Mouse (Mus musculus) lung, embryonic 15.5 days (tissue): ENCODE measurements at regions not wholly inside any gene's neighbourhood (a gene's known extent, or its start where the extent isn't known, plus 50 kb on each side); places are given as distances from the start of the nearest gene placed in this dataset.

Experiments used
- ATAC-seq: fragments of 200-750 bp; cut with Nextera tagmentation; 2 replicates; pipeline ENCODE4 v1.8.0; 2017; ENCODE audit warnings: moderate number of reproducible peaks, borderline replicate concordance; ENCODE audit not compliant: low FRiP score, low TSS enrichment; ENCODE audit errors: extremely low read depth
- H3K27ac ChIP-seq: fragments of 300-500 bp; sonication (generic); 2 replicates; pipeline ENCODE4 v1.5.1; 2015; ENCODE audit warnings: moderate library complexity, mild to moderate bottlenecking, inconsistent platforms
- H3K27me3 ChIP-seq: fragments of 300-500 bp; sonication (generic); 2 replicates; pipeline ENCODE4 v1.6.1; 2015; ENCODE audit warnings: inconsistent platforms
- H3K36me3 ChIP-seq: fragments of 300-500 bp; sonication (generic); 2 replicates; pipeline ENCODE4 v1.6.1; 2015; ENCODE audit warnings: inconsistent platforms
- H3K4me1 ChIP-seq: fragments of 300-500 bp; sonication (generic); 2 replicates; pipeline ENCODE4 v1.6.1; 2015; ENCODE audit warnings: inconsistent platforms
- H3K4me2 ChIP-seq: fragments of 300-500 bp; sonication (generic); 2 replicates; pipeline ENCODE4 v1.6.1; 2015; ENCODE audit warnings: inconsistent platforms, mild to moderate bottlenecking, moderate library complexity
- H3K4me3 ChIP-seq: fragments of 300-500 bp; sonication (generic); 2 replicates; pipeline ENCODE4 v1.5.1; 2015; ENCODE audit warnings: mild to moderate bottlenecking, inconsistent platforms
- H3K9ac ChIP-seq: fragments of 300-500 bp; sonication (generic); 2 replicates; pipeline ENCODE4 v1.6.1; 2015; ENCODE audit warnings: inconsistent platforms
- H3K9me3 ChIP-seq: fragments of 300-500 bp; sonication (generic); 2 replicates; pipeline ENCODE4 v1.6.1; 2016; ENCODE audit warnings: inconsistent platforms
- WGBS: fragments of 180-500 bp; shearing (Covaris S2); methylation state at CpG from one replicate; pipeline ENCODE4 v1.1.7; 2015; 5-methylcytosine and 5-hydroxymethylcytosine counted together

DNA sequence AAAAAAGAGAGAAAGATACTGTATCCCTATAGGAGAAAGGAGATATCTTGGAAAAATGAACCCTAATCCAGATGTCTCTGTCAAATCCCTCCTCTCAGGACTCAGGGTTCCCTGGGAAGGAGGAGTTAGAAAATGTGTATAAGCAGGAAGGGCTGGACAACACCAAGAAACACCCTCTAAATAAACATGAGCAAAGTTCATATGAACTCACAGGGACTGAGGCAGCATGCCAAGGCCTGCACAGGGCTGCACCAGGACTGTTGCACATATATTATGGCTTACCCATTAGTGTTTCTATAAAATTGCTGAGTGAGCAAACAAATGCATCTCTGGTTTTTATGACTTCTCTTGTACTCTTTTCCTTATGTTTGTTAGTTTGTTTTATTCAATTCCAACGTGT, 508.5 kb upstream of the Fam174a start:
- Histone ChIP-seq H3K4me1 (no peaks in the 10 kb centered on the region), H3K4me2 (no peak overlapping the region), H3K4me3 (no peak overlapping the region), H3K36me3 (no peaks in the 10 kb centered on the region), H3K27ac (no peak overlapping the region), H3K27me3 (no peaks in the 10 kb centered on the region), H3K9me3 (no peaks in the 10 kb centered on the region), H3K9ac (no peak overlapping the region)
- 16% methylated on average over 1 of the region's 1 CpGs for WGBS
- ATAC-seq = peak; percentile 83; the same call in 1 of the 2 replicates

DNA sequence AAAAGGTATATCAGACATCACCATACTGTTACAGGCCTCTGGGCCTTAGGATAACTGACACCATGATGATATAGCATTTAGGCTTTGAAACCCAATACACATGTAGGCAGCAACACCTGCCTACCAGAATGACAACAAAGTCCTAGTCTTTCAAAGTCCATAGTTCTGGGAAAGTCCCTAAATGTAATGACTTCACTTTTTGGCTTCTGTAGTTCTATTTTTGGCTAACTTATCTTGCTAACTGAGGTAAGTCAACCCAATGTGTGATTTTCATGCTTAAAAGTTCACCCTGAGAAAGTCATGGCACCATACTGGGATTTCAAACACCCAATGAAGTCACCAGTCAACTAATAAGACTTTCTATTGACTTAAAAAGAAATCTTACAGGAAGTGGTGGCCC, 485.8 kb upstream of the Fam174a start:
- Histone ChIP-seq H3K27me3 (no peaks in the 10 kb centered on the region), H3K36me3 (no peaks in the 10 kb centered on the region), H3K4me3 (no peak overlapping the region), H3K27ac (no peak overlapping the region), H3K4me1 (no peaks in the 10 kb centered on the region), H3K9me3 (no peaks in the 10 kb centered on the region), H3K4me2 (no peak overlapping the region), H3K9ac (no peak overlapping the region)
- no peak for ATAC-seq

DNA sequence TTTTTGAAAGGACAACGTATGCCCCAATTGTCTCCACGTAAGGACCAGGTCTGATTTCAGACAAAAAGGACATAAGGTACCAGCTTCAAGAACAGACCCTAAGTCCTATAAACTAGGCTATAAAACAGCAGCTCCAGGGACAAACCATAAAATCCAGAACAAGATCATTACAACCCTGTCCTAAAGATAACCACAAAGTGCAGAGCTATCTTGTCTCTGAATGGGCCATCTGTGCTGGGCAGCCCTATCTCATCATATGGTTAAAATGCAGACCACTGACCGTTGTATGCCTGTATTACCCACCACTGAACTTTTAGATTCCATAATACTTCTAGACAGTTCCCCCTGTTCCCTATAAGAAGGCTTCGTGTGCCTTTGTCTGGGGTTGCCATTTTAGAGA, 477.4 kb upstream of the Fam174a start:
- Histone ChIP-seq H3K9ac (no peak overlapping the region), H3K36me3 (no peaks in the 10 kb centered on the region), H3K4me3 (no peak overlapping the region), H3K27ac (no peak overlapping the region), H3K9me3 (no peaks in the 10 kb centered on the region), H3K4me2 (no peak overlapping the region), H3K27me3 (no peaks in the 10 kb centered on the region), H3K4me1 (no peaks in the 10 kb centered on the region)
- ATAC-seq = no peak
- WGBS = 85% methylated on average over 4 of the region's 4 CpGs

DNA sequence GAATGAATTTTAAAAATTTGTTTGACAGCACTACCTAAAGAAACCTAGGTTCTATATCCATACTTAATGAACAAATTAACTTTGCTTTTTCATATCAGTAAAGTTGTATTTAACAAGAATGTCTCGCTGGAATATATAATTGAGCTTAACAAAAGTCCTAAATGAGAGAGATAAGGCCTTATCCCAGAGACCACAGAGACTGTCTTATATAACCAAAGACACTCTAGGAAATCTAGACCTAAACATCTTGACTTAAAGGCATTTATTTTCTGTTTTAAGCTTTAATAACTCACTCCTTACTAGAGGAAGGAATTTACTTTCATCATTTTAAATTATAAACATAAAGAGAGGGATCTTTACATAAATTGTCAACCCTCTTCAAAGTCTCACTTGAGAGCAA, 461.9 kb upstream of the Fam174a start:
- H3K4me3 ChIP-seq = no peak overlapping the region
- no peak for ATAC-seq
- H3K4me2 ChIP-seq = no peak overlapping the region
- no peak overlapping the region for H3K9ac ChIP-seq
- no peaks in the 10 kb centered on the region for H3K9me3 ChIP-seq
- H3K27me3 ChIP-seq = no peaks in the 10 kb centered on the region
- no peak overlapping the region for H3K27ac ChIP-seq
- H3K36me3 ChIP-seq = no peaks in the 10 kb centered on the region
- 40% methylated on average over 1 of the region's 1 CpGs for WGBS
- no peaks in the 10 kb centered on the region for H3K4me1 ChIP-seq

DNA sequence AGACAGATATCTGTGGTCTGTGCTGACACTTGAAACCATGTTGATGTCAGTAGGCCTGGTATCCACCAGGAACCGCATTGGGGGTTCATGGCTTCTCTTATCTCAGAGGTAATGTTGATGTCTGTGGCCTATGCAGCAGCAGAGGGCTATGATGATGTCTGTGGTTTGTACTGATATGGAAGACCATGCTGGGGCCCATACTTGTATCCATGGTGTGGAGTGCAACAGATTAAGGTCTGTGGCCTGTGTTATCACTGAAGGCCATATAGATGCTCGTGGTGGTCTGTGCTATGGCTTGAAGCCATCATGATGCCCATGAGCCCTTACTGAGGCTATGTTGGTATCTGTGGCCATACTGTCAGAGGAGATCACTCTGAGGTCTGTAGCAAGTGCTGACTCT, 455.0 kb upstream of the Fam174a start:
- H3K27ac ChIP-seq = no peak overlapping the region
- WGBS = 88% methylated on average over 2 of the region's 2 CpGs
- no peaks in the 10 kb centered on the region for H3K27me3 ChIP-seq
- no peaks in the 10 kb centered on the region for H3K4me1 ChIP-seq
- no peak overlapping the region for H3K9ac ChIP-seq
- no peaks in the 10 kb centered on the region for H3K36me3 ChIP-seq
- H3K4me3 ChIP-seq = no peak overlapping the region
- H3K4me2 ChIP-seq = no peak overlapping the region
- ATAC-seq = no peak
- H3K9me3 ChIP-seq = no peaks in the 10 kb centered on the region

DNA sequence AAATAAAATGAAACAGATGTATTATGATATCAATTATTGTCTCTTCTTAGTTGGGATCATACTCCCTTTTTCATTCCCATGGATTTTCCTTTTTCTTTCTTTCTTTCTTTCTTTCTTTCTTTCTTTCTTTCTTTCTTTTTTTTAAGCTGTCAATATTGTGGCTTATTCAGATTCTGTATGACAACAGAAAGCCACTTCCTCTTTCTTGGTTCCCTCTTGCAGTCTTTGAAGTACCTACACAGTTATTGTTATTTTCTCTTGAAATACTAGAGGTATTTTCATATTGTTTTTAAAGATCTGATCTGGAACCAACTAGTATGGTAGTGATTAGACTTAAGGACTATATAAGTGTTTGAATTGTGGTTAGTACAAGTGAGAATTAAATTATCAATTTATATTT, 444.6 kb upstream of the Fam174a start:
- Histone ChIP-seq H3K27me3 (no peaks in the 10 kb centered on the region), H3K36me3 (no peaks in the 10 kb centered on the region), H3K9me3 (no peaks in the 10 kb centered on the region), H3K9ac (no peak overlapping the region), H3K27ac (no peak overlapping the region), H3K4me1 (no peaks in the 10 kb centered on the region), H3K4me2 (no peak overlapping the region), H3K4me3 (no peak overlapping the region)
- ATAC-seq = no peak

DNA sequence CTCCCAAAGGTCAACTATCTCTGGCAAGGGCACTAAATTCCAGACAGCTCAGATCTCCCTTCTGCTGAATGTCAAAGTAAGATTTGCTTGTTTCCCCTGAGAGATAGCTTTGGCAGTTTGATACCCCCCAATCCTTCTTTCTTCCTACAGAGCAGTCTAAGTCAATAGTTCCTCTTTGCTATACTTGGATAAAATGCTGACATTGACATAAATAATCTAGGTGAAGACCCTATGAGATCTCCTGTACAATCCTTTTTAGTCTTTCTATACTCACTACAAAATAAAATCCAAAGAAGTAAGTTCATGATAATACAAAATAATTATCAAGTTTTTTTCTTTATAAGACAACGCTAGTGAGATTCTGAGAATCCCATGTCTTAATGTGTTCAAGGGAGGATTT, 432.9 kb upstream of the Fam174a start:
- WGBS = 91% methylated on average over 1 of the region's 1 CpGs
- no peak overlapping the region for H3K4me3 ChIP-seq
- no peaks in the 10 kb centered on the region for H3K36me3 ChIP-seq
- ATAC-seq = no peak
- no peaks in the 10 kb centered on the region for H3K4me1 ChIP-seq
- no peak overlapping the region for H3K27ac ChIP-seq
- H3K9ac ChIP-seq = no peak overlapping the region
- no peaks in the 10 kb centered on the region for H3K9me3 ChIP-seq
- no peaks in the 10 kb centered on the region for H3K27me3 ChIP-seq
- no peak overlapping the region for H3K4me2 ChIP-seq

DNA sequence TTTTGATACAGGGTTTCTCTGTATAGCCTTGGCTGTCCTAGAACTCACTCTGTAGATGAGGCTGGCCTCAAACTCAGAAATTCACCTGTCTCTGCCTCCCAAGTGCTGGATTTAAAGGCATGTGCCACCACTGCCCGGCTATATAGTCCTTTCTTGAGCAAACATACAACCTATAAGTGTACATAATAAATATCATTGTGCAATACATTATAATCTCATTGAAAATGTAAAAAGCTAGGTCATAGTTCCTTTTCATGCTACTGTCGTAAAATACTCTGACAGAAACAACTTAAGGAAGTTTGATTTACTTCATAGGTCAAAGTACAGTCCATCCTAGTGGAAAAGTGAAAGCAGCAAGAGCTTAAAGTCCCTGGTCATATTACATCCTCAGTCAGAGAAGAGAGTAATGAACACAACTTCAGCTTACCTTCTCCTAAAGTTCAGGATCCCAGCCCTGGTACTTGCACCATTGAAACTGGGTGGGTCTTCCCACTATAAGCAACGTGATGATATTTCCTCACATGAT, 408.4 kb upstream of the Fam174a start:
- no peak overlapping the region for H3K9ac ChIP-seq
- 69% methylated on average over 3 of the region's 3 CpGs for WGBS
- no peak overlapping the region for H3K4me2 ChIP-seq
- no peak overlapping the region for H3K4me3 ChIP-seq
- no peaks in the 10 kb centered on the region for H3K4me1 ChIP-seq
- H3K27ac ChIP-seq = no peak overlapping the region
- no peak for ATAC-seq
- no peaks in the 10 kb centered on the region for H3K27me3 ChIP-seq
- H3K36me3 ChIP-seq = no peaks in the 10 kb centered on the region
- no peaks in the 10 kb centered on the region for H3K9me3 ChIP-seq

DNA sequence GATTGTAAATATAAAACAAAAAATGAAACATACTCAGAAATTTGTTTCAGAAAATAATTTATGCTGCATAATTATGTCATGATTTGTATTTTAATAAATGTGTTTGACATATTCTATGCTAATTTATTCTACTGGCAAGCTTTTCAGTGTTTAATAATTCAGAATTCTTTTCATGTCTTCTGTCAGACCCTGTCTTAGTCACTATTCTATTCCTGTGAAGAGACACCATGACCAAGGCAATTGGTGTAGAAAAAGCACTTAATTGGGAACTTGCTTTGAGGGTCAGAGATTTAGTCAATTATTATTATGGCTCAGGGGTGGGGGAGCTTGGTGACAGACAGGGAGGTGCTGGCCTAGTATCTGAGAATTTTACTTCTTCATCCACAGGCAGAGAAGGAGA, 402.6 kb upstream of the Fam174a start:
- Histone ChIP-seq H3K4me1 (no peaks in the 10 kb centered on the region), H3K4me3 (no peak overlapping the region), H3K27me3 (no peaks in the 10 kb centered on the region), H3K4me2 (no peak overlapping the region), H3K9me3 (no peaks in the 10 kb centered on the region), H3K9ac (no peak overlapping the region), H3K27ac (no peak overlapping the region), H3K36me3 (no peaks in the 10 kb centered on the region)
- no peak for ATAC-seq
